Mouse (Mus musculus): ENCODE measurements at regions not wholly inside any gene's neighbourhood (a gene's known extent, or its start where the extent isn't known, plus 50 kb on each side); places are given as distances from the start of the nearest gene placed in this dataset.

DNA sequence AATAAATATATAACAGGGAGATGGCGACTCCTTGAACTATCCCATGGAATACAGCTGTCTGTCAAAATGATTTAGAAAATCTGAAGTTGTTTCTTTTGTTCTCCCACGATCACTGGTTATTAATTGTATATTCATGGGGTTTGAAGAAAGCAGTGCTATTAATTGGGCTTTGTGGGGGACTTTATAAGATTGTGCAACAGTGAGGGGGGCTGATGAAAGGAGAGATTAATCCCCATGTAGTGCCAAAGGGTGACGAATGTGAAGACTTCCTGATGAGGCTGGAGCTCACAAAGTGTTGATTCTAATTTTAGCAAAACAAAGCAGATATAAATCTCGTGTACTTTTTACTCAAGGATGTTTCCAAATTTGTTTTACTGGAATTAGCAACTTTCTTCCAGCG lies 340.0 kb upstream of the Id4 start:
- H3K36me3 ChIP-seq (ENCODE audit: insufficient read depth, low read length): no peaks in the 10 kb centered on the region
- H3K4me3 ChIP-seq (ENCODE audit: low read length): no peak overlapping the region
- H3K9ac ChIP-seq (replicated peaks; ENCODE audit: low read length): no peak overlapping the region
- H3K27me3 ChIP-seq (ENCODE audit: insufficient read depth, low read length): no peaks in the 10 kb centered on the region
- no peak overlapping the region for H3K27ac ChIP-seq (ENCODE audit: low read length)
- H3K9me3 ChIP-seq (ENCODE audit: low read length): no peaks in the 10 kb centered on the region
- no peak overlapping the region for H3K4me2 ChIP-seq (replicated peaks; ENCODE audit: low read depth, low read length)
- no peak for ATAC-seq (ENCODE audit: low FRiP score, low TSS enrichment)
- WGBS: 53% methylated on average over 5 of the region's 5 CpGs
- H3K4me1 ChIP-seq (ENCODE audit: insufficient read depth, low read length): no peaks in the 10 kb centered on the region

DNA sequence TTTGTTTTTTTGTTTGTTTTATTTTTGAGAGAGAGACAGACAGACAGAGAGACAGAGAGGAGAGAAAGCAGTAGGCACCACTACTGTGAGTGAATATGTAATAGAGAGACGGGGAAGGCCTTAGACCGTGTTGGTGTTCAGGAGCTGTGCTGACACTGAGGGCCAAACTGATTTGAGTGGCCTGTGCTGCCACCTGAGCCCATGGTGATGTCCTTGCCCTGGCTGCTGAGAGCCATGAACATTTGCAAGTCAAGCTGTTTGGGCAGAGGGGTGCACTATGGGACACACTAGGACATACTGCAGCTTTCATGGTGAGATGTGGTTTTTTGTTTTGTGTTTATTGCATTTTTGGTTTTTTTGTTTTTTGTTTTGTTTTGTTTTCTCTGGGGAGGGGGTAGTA lies 320.3 kb upstream of the Id4 start:
- 93% methylated on average over 2 of the region's 2 CpGs for WGBS
- ATAC-seq (ENCODE audit: low FRiP score, low TSS enrichment): no peak
- 0 out of 2 replicates have a peak, but pooled peaks cover under 1% of the 10 kb centered on the region for H3K9me3 ChIP-seq (ENCODE audit: low read length)
- H3K27ac ChIP-seq (ENCODE audit: low read length): no peak overlapping the region
- no peak overlapping the region for H3K4me2 ChIP-seq (replicated peaks; ENCODE audit: low read depth, low read length)
- no peak overlapping the region for H3K4me3 ChIP-seq (ENCODE audit: low read length)
- H3K36me3 ChIP-seq (ENCODE audit: insufficient read depth, low read length): no peaks in the 10 kb centered on the region
- no peaks in the 10 kb centered on the region for H3K27me3 ChIP-seq (ENCODE audit: insufficient read depth, low read length)
- H3K4me1 ChIP-seq (ENCODE audit: insufficient read depth, low read length): no peaks in the 10 kb centered on the region
- H3K9ac ChIP-seq (replicated peaks; ENCODE audit: low read length): no peak overlapping the region

DNA sequence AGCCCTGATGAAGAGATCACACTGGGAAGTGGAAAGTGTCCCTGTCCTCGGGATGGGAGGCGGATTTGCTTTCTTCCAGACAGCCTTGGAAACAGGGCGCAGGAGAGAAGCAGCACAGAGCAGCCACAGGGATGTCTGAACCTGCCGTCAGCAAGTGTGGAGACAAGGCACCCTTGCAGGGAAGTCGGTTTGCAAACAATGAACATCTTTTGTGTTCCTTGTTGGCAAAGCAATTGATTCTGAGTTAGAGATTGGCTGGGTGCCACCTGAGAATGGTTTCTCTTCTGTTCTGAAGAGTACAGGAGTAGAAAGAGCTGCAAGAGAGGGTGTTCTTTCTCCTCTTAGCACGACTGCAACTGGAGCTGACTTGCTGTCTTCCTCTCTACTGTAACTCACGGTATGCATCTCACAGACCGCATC lies 318.6 kb upstream of the Id4 start:
- Histone ChIP-seq H3K27ac (ENCODE audit: low read length) (no peak overlapping the region), H3K9me3 (ENCODE audit: low read length) (no peaks in the 10 kb centered on the region), H3K36me3 (ENCODE audit: insufficient read depth, low read length) (no peaks in the 10 kb centered on the region), H3K9ac (replicated peaks; ENCODE audit: low read length) (no peak overlapping the region), H3K4me1 (ENCODE audit: insufficient read depth, low read length) (no peaks in the 10 kb centered on the region), H3K27me3 (ENCODE audit: insufficient read depth, low read length) (no peaks in the 10 kb centered on the region), H3K4me2 (replicated peaks; ENCODE audit: low read depth, low read length) (no peak overlapping the region), H3K4me3 (ENCODE audit: low read length) (no peak overlapping the region)
- 22% methylated on average over 8 of the region's 8 CpGs for WGBS
- ATAC-seq (ENCODE audit: low FRiP score, low TSS enrichment): no peak

DNA sequence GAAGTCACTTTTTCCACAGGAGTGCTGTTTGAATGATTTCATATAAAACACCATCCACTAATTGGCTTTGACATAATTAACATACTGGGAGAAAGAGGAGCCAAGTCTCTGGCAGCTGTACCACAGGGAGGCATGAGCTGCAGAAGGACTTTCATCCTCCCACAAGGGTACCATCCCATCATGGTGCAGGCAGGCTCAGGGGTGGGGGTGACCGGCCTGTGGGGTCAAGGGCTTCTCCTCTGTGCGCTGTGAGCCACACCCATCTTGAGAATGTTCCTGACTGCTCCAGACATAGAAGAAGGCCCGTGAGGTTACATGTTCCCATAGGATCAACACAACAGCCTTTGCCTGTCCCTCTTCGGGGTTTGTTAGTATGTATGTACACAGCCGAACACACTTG lies 317.4 kb upstream of the Id4 start:
- Histone ChIP-seq H3K9me3 (ENCODE audit: low read length) (no peaks in the 10 kb centered on the region), H3K36me3 (ENCODE audit: insufficient read depth, low read length) (no peaks in the 10 kb centered on the region), H3K4me1 (ENCODE audit: insufficient read depth, low read length) (no peaks in the 10 kb centered on the region), H3K27ac (ENCODE audit: low read length) (no peak overlapping the region), H3K4me2 (replicated peaks; ENCODE audit: low read depth, low read length) (no peak overlapping the region), H3K27me3 (ENCODE audit: insufficient read depth, low read length) (no peaks in the 10 kb centered on the region), H3K9ac (replicated peaks; ENCODE audit: low read length) (no peak overlapping the region), H3K4me3 (ENCODE audit: low read length) (no peak overlapping the region)
- no peak for ATAC-seq (ENCODE audit: low FRiP score, low TSS enrichment)
- WGBS: 82% methylated on average over 5 of the region's 5 CpGs

DNA sequence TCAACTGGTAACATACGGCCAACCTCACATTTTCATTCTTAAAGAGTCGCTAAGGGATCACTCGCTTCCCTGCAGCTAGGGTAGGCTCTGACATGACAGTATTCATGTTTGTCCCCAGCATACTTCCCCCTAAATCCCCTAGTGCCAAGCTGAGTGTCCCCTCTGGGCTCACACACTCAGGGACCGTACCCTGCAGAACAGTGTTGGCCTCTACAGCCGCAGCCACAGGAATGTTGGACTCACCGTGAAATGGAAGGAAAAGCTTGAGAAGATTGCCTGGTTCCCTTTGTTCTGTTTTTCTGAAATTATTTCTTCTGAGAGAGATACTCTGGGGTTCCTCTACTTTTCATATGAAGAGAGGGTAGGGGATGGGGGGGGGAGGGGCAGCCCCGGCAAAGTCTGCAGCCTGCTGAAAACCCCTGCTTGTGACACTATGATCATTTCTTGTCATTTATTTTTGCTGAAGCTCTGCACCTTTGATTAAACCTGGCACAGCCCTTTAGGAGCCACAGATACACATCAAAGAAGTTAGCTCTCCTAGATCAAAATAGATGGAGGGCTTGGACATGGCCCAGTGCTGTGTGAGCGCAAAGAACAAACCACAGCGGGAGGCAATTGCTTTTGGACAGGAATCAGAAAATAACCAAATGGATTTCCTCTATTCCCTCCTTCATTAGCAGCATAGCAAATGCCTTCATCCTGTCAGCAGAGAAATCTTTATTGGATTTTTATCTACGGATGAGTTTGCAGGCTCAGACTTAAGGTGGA lies 312.7 kb upstream of the Id4 start:
- no peak overlapping the region for H3K4me3 ChIP-seq (ENCODE audit: low read length)
- 76% methylated on average over 10 of the region's 10 CpGs for WGBS
- no peak for ATAC-seq (ENCODE audit: low FRiP score, low TSS enrichment)

DNA sequence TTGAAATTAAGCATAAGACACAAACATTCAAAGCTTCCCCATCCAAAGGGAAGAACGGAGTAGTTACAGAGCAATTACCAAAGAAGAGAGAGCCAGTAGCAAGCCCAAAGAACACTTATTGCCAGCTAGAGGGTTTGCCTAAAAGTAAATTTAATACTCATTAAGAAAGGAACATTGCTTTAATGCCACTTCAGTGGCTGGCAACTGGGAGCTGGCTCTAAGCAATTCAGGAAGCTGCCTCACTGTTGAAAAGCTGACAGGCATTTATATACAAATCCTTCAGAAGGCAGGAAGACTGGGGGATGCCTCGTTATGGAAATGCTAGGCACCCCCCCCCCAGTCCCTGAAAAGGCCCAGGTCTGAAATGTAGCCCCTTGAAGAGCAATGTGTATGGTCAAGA lies 310.6 kb upstream of the Id4 start:
- ATAC-seq (ENCODE audit: low FRiP score, low TSS enrichment): no peak
- WGBS: 51% methylated on average over 2 of the region's 2 CpGs
- H3K9me3 ChIP-seq (ENCODE audit: low read length): no peaks in the 10 kb centered on the region
- no peaks in the 10 kb centered on the region for H3K36me3 ChIP-seq (ENCODE audit: insufficient read depth, low read length)
- H3K4me2 ChIP-seq (replicated peaks; ENCODE audit: low read depth, low read length): no peak overlapping the region
- H3K27ac ChIP-seq (ENCODE audit: low read length): no peak overlapping the region
- no peak overlapping the region for H3K9ac ChIP-seq (replicated peaks; ENCODE audit: low read length)
- H3K4me1 ChIP-seq (ENCODE audit: insufficient read depth, low read length): 0 out of 2 replicates have a peak, but pooled peaks cover 3% of the 10 kb centered on the region
- H3K27me3 ChIP-seq (ENCODE audit: insufficient read depth, low read length): no peaks in the 10 kb centered on the region
- H3K4me3 ChIP-seq (ENCODE audit: low read length): no peak overlapping the region

More for the DNA sequence above, 312.7 kb upstream of the Id4 start:
- H3K36me3 ChIP-seq (ENCODE audit: insufficient read depth, low read length): no peaks in the 10 kb centered on the region
- 0 out of 2 replicates have a peak, but pooled peaks cover 3% of the 10 kb centered on the region for H3K4me1 ChIP-seq (ENCODE audit: insufficient read depth, low read length)
- H3K27me3 ChIP-seq (ENCODE audit: insufficient read depth, low read length): no peaks in the 10 kb centered on the region
- no peak overlapping the region for H3K4me2 ChIP-seq (replicated peaks; ENCODE audit: low read depth, low read length)
- no peak overlapping the region for H3K9ac ChIP-seq (replicated peaks; ENCODE audit: low read length)
- H3K27ac ChIP-seq (ENCODE audit: low read length): no peak overlapping the region
- H3K9me3 ChIP-seq (ENCODE audit: low read length): no peaks in the 10 kb centered on the region

DNA sequence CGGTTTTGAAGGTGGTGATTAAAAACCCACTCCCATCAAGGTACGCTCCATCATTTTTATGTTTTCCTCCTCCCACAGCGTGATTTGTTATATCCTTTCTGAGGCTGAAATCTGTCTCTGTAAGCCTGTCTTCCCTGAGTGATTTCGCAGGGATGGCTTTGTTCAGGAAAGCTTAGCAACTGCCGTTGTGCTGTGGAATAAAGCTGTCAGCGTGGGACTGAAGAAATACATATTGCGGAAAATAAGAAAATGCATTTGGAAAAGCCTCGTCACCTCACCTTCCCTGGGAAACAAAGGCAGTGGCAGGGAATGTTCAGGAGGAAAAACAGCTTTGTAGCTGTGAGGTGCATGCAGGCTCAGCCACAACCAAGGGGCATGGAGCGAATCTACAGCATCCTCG lies 310.0 kb upstream of the Id4 start:
- no peak overlapping the region for H3K27ac ChIP-seq (ENCODE audit: low read length)
- no peak overlapping the region for H3K4me2 ChIP-seq (replicated peaks; ENCODE audit: low read depth, low read length)
- H3K9me3 ChIP-seq (ENCODE audit: low read length): no peaks in the 10 kb centered on the region
- 43% methylated on average over 10 of the region's 10 CpGs for WGBS
- no peak for ATAC-seq (ENCODE audit: low FRiP score, low TSS enrichment)
- no peaks in the 10 kb centered on the region for H3K36me3 ChIP-seq (ENCODE audit: insufficient read depth, low read length)
- no peak overlapping the region for H3K9ac ChIP-seq (replicated peaks; ENCODE audit: low read length)
- H3K4me1 ChIP-seq (ENCODE audit: insufficient read depth, low read length): 0 out of 2 replicates have a peak, but pooled peaks cover 3% of the 10 kb centered on the region
- no peak overlapping the region for H3K4me3 ChIP-seq (ENCODE audit: low read length)
- no peaks in the 10 kb centered on the region for H3K27me3 ChIP-seq (ENCODE audit: insufficient read depth, low read length)

DNA sequence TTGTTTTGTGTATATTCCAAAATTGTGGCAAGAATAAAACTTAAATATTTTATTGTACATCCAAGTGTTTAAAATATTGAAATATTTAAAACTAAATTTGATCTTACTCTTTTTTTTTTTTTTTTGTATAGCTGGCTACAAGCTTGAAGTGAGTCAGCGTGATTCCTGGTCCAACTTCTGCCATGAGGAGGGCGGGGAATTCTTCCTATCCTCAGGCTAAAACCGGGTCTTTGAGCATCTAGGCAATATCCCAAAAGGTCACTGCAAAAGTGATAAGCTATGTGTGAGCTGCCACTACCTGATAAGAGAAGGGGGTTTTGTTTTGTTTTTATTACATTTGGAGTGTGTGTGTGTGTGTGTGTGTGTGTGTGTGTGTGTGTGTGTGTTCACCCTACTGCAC lies 308.1 kb upstream of the Id4 start:
- H3K9ac ChIP-seq (replicated peaks; ENCODE audit: low read length): no peak overlapping the region
- no peak overlapping the region for H3K4me3 ChIP-seq (ENCODE audit: low read length)
- H3K9me3 ChIP-seq (ENCODE audit: low read length): no peaks in the 10 kb centered on the region
- H3K4me1 ChIP-seq (ENCODE audit: insufficient read depth, low read length): 0 out of 2 replicates have a peak, but pooled peaks cover 3% of the 10 kb centered on the region
- H3K36me3 ChIP-seq (ENCODE audit: insufficient read depth, low read length): no peaks in the 10 kb centered on the region
- 63% methylated on average over 3 of the region's 3 CpGs for WGBS
- H3K4me2 ChIP-seq (replicated peaks; ENCODE audit: low read depth, low read length): no peak overlapping the region
- H3K27ac ChIP-seq (ENCODE audit: low read length): no peak overlapping the region
- ATAC-seq (ENCODE audit: low FRiP score, low TSS enrichment): no peak
- H3K27me3 ChIP-seq (ENCODE audit: insufficient read depth, low read length): no peaks in the 10 kb centered on the region

DNA sequence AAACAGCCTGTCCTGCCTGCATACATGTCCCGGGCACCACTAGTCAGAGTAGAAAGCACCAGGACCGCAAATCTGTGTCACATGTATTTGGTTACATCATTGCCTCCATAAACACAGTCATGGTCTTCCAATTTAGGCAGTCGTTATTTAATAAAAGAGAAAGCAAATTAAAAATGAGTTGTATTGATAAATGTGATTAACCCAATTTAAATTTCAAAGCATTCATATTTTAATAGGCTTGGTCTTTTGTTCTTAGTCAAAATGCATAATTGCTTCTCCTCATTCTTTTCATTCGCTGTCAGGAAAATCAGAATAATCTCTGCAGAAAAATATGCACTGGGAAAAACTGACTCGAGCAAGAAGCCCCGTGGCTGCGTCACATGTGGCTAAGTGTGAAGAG lies 307.3 kb upstream of the Id4 start:
- no peak overlapping the region for H3K9ac ChIP-seq (replicated peaks; ENCODE audit: low read length)
- H3K4me3 ChIP-seq (ENCODE audit: low read length): no peak overlapping the region
- no peak overlapping the region for H3K27ac ChIP-seq (ENCODE audit: low read length)
- H3K4me1 ChIP-seq (ENCODE audit: insufficient read depth, low read length): 0 out of 2 replicates have a peak, but pooled peaks cover 3% of the 10 kb centered on the region
- no peaks in the 10 kb centered on the region for H3K9me3 ChIP-seq (ENCODE audit: low read length)
- no peaks in the 10 kb centered on the region for H3K27me3 ChIP-seq (ENCODE audit: insufficient read depth, low read length)
- 75% methylated on average over 7 of the region's 7 CpGs for WGBS
- no peaks in the 10 kb centered on the region for H3K36me3 ChIP-seq (ENCODE audit: insufficient read depth, low read length)
- H3K4me2 ChIP-seq (replicated peaks; ENCODE audit: low read depth, low read length): no peak overlapping the region
- no peak for ATAC-seq (ENCODE audit: low FRiP score, low TSS enrichment)

DNA sequence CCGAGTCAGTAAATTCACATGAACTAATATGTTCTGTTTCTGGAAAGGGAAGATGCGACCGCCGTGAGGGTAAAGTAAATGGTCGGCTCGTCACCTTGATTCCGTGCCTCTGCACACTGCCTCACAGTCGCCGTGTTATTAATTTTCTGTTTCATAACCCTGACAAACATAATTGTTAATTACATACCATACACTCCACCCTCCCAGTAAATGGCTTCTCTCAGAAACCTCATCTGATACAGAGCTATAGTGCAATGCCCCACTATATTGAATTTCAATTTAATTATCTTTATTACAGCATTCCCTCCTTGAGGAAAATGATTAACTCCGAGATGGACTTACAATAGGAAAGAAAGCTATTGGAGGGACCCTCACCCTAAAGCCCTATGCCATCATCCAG lies 305.5 kb upstream of the Id4 start:
- H3K27me3 ChIP-seq (ENCODE audit: insufficient read depth, low read length): no peaks in the 10 kb centered on the region
- no peaks in the 10 kb centered on the region for H3K36me3 ChIP-seq (ENCODE audit: insufficient read depth, low read length)
- no peak overlapping the region for H3K27ac ChIP-seq (ENCODE audit: low read length)
- no peaks in the 10 kb centered on the region for H3K9me3 ChIP-seq (ENCODE audit: low read length)
- H3K4me2 ChIP-seq (replicated peaks; ENCODE audit: low read depth, low read length): no peak overlapping the region
- no peak overlapping the region for H3K4me3 ChIP-seq (ENCODE audit: low read length)
- H3K4me1 ChIP-seq (ENCODE audit: insufficient read depth, low read length): 0 out of 2 replicates have a peak, but pooled peaks cover 3% of the 10 kb centered on the region
- no peak for ATAC-seq (ENCODE audit: low FRiP score, low TSS enrichment)
- no peak overlapping the region for H3K9ac ChIP-seq (replicated peaks; ENCODE audit: low read length)
- 84% methylated on average over 10 of the region's 10 CpGs for whole genome bisulfite sequencing
